Mouse (Mus musculus) midbrain, embryonic 10.5 days (tissue): ENCODE data around the gene Sp1. TPM values are rescaled to one million over a fixed set of nuclear protein-coding genes. Genes with fewer than 3 reads are reported as not detected.
A peak's percentile ranks its signal among the peaks of the same experiment; 100 is the strongest.

Experiments used
- DNase-seq: peaks from one replicate; pipeline ENCODE4 v3.0.0-alpha.2; 2017; ENCODE audit warnings: low spot score
- H3K27ac ChIP-seq: fragments of 300-500 bp; sonication (generic); replicated peaks from 2 replicates; pipeline ENCODE4 v1.5.1; 2016; ENCODE audit warnings: mild to moderate bottlenecking
- H3K27me3 ChIP-seq: fragments of 300-500 bp; sonication (generic); 2 replicates; pipeline ENCODE4 v1.6.1; 2016; ENCODE audit warnings: low read depth, mild to moderate bottlenecking; ENCODE audit not compliant: poor library complexity, severe bottlenecking
- H3K36me3 ChIP-seq: fragments of 300-500 bp; sonication (generic); 2 replicates; pipeline ENCODE4 v1.6.1; 2016; ENCODE audit warnings: mild to moderate bottlenecking, moderate library complexity
- H3K4me1 ChIP-seq: fragments of 300-500 bp; sonication (generic); 2 replicates; pipeline ENCODE4 v1.6.1; 2016
- H3K4me3 ChIP-seq: fragments of 300-500 bp; sonication (generic); 2 replicates; pipeline ENCODE4 v1.5.1; 2016; ENCODE audit warnings: mild to moderate bottlenecking, moderate library complexity
- H3K9me3 ChIP-seq: fragments of 300-500 bp; sonication (generic); replicated peaks from 2 replicates; pipeline ENCODE4 v1.6.1; 2016; ENCODE audit warnings: mild to moderate bottlenecking
- WGBS: fragments of 180-500 bp; shearing (Covaris S2); methylation state at CpG from one replicate; pipeline ENCODE4 v1.1.7; 2016; 5-methylcytosine and 5-hydroxymethylcytosine counted together
- polyA plus RNA-seq: library from polyadenylated mRNA; unstranded; fragments of >200 nt; fragmentation: Nextera tagmentation; extraction: Ambion mirVana; gene quantifications from 2 replicates; pipeline ENCODE4 v1.2.1, GENCODE M21; 2016

The Sp1 gene
- polyA plus RNA-seq, 1 experiment from 2014 or later, result 7.9 TPM

DNA sequence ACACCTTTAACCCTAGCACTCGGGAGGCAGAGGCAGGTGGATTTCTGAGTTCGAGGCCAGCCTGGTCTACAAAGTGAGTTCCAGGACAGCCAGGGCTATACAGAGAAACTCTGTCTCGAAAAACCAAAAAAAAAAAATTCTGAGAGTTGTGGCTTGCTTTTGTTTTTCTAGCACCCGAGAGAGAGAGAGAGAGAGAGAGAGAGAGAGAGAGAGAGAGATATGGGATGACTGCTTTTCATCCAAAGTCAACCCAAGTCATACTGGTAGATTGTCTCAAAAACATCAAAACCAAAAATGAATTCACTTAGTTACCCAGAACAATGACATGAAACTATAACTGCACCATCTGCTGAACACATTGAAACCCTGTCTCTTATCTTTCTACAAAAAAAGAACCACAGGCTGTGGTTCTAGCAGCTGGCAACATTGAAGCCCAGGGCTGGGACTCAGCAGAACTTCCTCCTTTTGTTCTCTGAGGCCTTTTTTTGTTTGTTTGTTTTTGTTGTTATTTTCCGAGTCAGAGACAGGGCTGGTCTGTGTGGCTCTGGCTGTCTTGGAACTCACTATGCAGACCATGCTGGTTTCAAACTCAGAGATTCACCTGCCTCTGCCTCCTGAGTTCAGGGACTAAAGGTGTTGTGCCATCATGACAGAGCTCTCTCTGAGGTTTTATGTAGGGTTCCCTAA is 52.2 kb downstream of the Sp1 start:
- Histone ChIP-seq H3K4me1 (peaks cover 27% of the 10 kb centered on the region), H3K27me3 (no peaks in the 10 kb centered on the region), H3K27ac (0 out of 2 replicates have a peak overlapping the region, but pooled peaks have one; percentile 66), H3K9me3 (no peaks in the 10 kb centered on the region), H3K36me3 (peaks cover 9% of the 10 kb centered on the region; the same call in 1 of the 2 replicates), H3K4me3 (peak overlapping the region; percentile 57)
- DNase-seq, result no peak
- WGBS, result 80% methylated on average over 5 of the region's 5 CpGs

DNA sequence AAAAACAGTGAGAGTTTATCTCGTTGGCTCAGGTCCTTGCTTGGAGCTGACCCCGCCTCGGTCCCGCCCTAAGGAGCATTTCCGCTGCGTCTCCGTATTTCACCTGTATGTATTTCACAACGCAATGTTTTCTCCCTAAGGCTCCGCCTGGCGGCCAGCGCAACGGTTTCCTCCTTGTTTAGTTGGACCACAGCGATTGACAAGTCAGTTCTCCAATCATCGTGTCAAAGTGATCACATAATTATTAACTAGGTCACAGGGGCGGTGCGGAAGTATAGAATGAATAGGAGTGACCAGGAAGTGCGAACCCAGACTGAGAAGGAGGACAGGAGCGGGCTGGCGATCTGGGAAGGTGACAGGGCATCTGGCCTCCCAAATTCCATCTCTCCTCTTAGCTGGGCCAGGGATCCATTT is 53.0 kb downstream of the Sp1 start, which contains the start of gene Prr13:
Gene Prr13 (plus strand): TSS at position 125 of the 414 bp plus-strand sequence.
- Histone ChIP-seq H3K4me1 (peaks cover 27% of the 10 kb centered on the region), H3K9me3 (no peaks in the 10 kb centered on the region), H3K27me3 (no peaks in the 10 kb centered on the region), H3K27ac (peak within 1 kb of the TSS; percentile 66; the same call in 1 of the 2 replicates), H3K36me3 (peaks cover 16% of the 10 kb centered on the region), H3K4me3 (peak within 1 kb of the TSS; percentile 57)
- peak; percentile 84 for DNase-seq
- WGBS, result under 1% methylated on average over 19 of the region's 19 CpGs

- no peak for DNase-seq
- H3K4me3 ChIP-seq, result peak overlapping the region; percentile 57
- peak overlapping the region; percentile 66; the same call in 1 of the 2 replicates for H3K27ac ChIP-seq
- peaks cover 16% of the 10 kb centered on the region for H3K36me3 ChIP-seq
- H3K27me3 ChIP-seq, result no peaks in the 10 kb centered on the region
- H3K9me3 ChIP-seq, result no peaks in the 10 kb centered on the region
- 37% methylated on average over 6 of the region's 6 CpGs for WGBS
- peaks cover 27% of the 10 kb centered on the region for H3K4me1 ChIP-seq
Measured at GRCm38 (mm10) chr15:102459381-102459780, 53.4 kb downstream of the Sp1 start.

DNA sequence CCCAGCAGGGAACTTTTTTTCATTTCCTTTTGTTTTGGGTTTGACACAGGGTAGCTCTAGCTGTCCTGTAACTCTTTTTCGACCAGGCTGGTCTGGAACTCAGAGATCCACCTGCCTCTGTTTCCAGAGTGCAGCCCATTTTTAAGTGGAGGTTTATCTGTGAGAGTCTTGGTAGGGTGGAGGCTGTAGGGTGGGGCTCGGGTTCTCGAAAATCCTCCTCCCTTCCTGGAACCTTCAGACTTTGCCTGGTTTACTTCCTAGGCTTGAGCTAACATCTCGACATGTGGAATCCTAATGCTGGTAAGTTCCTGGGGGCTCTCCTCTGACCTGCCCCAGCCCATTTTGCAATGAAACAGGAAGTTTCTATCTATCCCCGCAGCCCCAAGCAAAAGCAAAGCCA is 53.9 kb downstream of the Sp1 start:
- 69% methylated on average over 5 of the region's 5 CpGs for WGBS
- H3K27ac ChIP-seq, result no peak overlapping the region
- peak overlapping the region; percentile 57 for H3K4me3 ChIP-seq

DNA sequence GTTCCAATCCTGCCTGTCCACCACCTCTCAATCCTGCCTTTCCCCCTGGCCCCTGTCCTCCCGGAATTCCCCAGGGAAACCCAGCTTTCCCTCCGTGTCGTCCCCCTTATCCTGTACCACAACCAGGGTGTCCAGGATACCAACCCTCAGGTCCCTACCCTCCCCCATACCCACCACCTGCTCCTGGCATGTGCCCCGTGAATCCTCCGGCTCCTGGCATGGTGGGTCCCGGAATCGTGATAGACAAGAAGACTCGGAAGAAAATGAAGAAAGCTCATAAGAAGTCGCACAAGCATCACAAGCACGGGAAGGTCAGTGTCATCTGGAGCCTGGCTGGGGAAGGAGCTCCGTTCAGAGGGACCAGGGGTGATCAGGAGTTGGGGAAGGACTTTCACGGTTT is 54.5 kb downstream of the Sp1 start:
- peaks cover 27% of the 10 kb centered on the region for H3K4me1 ChIP-seq
- no peaks in the 10 kb centered on the region for H3K27me3 ChIP-seq
- H3K36me3 ChIP-seq, result peaks cover 16% of the 10 kb centered on the region
- no peaks in the 10 kb centered on the region for H3K9me3 ChIP-seq
- H3K4me3 ChIP-seq, result peak overlapping the region; percentile 57; the same call in 1 of the 2 replicates
- 86% methylated on average over 12 of the region's 12 CpGs for WGBS
- H3K27ac ChIP-seq, result no peak overlapping the region
- DNase-seq, result no peak

More for the DNA sequence above, 53.9 kb downstream of the Sp1 start:
- Histone ChIP-seq H3K36me3 (peaks cover 16% of the 10 kb centered on the region), H3K27me3 (no peaks in the 10 kb centered on the region), H3K9me3 (no peaks in the 10 kb centered on the region), H3K4me1 (peaks cover 27% of the 10 kb centered on the region)
- DNase-seq, result no peak

GRCm38 (mm10) chr15:102460971-102461370 is 55.0 kb downstream of the Sp1 start:
- Histone ChIP-seq H3K27me3 (no peaks in the 10 kb centered on the region), H3K4me1 (peaks cover 27% of the 10 kb centered on the region), H3K9me3 (no peaks in the 10 kb centered on the region), H3K36me3 (peaks cover 16% of the 10 kb centered on the region), H3K27ac (no peak overlapping the region), H3K4me3 (no peak overlapping the region)
- 79% methylated on average over 4 of the region's 4 CpGs for WGBS
- no peak for DNase-seq

DNA sequence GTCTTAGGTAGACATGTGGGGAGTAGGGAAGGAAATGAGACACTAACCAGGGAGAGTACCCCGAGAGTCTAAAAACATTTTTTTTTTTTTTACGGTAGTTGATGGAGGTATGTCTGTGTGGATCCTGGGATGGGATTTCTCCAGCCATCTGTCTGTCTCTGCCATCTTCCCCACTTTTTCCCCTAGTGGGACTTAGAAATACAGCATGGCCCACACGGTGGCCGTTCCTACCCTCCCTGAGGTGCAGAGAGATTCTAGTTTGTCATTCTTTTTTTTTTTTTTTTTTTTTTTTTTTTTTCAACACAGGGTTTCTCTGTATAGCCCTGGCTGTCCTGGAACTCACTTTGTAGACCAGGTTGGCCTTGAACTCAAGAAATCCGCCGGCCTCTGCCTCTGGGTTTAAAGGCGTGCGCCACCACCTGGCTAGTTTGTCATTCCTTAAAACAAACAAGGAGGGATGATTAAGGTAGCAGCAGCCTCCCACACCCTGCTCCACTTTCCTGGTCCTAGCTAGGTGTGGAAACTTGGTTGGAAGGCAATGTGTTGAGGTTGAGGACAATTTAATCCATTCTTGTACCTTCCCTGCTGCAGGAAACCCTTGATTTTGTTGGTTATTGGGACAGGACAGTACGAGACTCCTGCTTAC is 55.6 kb downstream of the Sp1 start:
- H3K27ac ChIP-seq, result no peak overlapping the region
- no peaks in the 10 kb centered on the region for H3K9me3 ChIP-seq
- H3K27me3 ChIP-seq, result no peaks in the 10 kb centered on the region
- H3K36me3 ChIP-seq, result peaks cover 16% of the 10 kb centered on the region
- peaks cover 27% of the 10 kb centered on the region for H3K4me1 ChIP-seq
- no peak overlapping the region for H3K4me3 ChIP-seq
- no peak for DNase-seq
- WGBS, result 82% methylated on average over 9 of the region's 9 CpGs

GRCm38 (mm10) chr15:102463666-102464065 is 57.7 kb downstream of the Sp1 start:
- H3K27me3 ChIP-seq, result no peaks in the 10 kb centered on the region
- no peak for DNase-seq

GRCm38 (mm10) chr15:102468675-102469370 is 62.9 kb downstream of the Sp1 start:
- WGBS, result 98% methylated on average over 9 of the region's 9 CpGs
- H3K36me3 ChIP-seq, result peaks cover 21% of the 10 kb centered on the region
- no peak for DNase-seq
- no peaks in the 10 kb centered on the region for H3K27me3 ChIP-seq
- peaks cover 20% of the 10 kb centered on the region for H3K4me1 ChIP-seq
- H3K4me3 ChIP-seq, result no peak overlapping the region
- H3K27ac ChIP-seq, result no peak overlapping the region
- no peaks in the 10 kb centered on the region for H3K9me3 ChIP-seq

More at GRCm38 (mm10) chr15:102463666-102464065, 57.7 kb downstream of the Sp1 start:
- Histone ChIP-seq H3K9me3 (no peaks in the 10 kb centered on the region), H3K36me3 (peaks cover 19% of the 10 kb centered on the region), H3K27ac (no peak overlapping the region), H3K4me3 (no peak overlapping the region), H3K4me1 (peaks cover 22% of the 10 kb centered on the region)

DNA sequence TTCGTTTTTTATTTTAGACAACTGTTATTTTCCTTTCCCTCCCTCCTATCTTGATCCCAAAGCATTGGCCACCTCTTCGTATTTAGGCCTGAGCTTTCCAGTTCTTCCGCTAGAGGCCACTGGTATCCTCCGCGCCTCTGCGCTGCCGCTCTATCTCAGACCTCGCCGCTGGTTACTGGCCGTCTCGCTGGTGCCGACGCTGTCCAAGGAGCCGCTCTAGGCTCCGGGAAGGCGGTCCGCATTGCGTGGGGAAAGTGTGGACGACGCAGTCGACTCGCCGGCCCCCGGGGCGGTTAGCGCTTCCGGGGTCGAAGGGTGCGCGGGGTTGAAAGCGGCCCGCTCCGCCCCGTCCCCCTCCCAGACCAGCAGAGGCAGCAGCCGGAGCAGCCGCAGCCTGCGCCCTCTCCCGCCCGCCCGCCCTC is 64.3 kb downstream of the Sp1 start, which contains the start of gene Pcbp2:
Gene Pcbp2 (plus strand): TSS at position 357 of the 422 bp plus-strand sequence.
- WGBS, result under 1% methylated on average over 30 of the region's 40 CpGs
- DNase-seq, result peak; percentile 97
- H3K9me3 ChIP-seq, result no peaks in the 10 kb centered on the region

DNA sequence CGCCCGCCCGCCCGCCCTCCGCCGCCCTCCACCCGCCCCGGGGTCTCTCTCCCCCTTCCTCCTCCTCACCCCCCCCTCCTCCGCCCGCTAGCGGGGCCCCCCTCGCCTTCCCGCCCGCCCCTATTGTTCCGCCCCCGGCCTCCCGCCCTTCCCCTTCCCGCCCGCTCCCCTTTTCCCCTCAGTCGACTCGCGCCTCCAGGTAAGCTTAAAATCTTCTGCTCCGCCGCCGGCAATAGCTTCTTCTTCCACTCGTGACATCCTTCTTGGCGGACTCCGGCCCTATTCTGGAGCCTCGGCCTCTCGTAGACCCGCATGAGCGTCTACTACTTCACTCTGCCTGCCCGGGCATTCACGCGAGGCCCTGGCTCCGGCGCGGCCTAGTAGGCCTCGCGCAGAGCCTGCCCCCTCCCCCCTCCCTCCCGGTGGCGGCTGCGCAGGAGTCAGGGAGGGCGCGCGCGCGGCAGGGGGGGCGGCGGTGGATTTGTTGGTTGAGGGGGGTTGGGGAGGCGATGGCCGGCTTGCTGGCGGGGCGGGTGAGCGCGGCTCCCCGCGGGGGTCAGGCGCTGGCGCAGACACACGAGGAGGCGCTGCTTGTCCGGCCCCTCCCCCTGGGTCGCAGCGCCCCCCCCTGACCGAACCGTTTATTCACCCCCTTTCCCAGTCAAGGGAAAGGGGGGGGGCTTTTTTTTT is 64.8 kb downstream of the Sp1 start:
- peaks cover 20% of the 10 kb centered on the region for H3K4me1 ChIP-seq
- peak overlapping the region; percentile 99 for H3K27ac ChIP-seq
- peaks cover 39% of the 10 kb centered on the region for H3K36me3 ChIP-seq
- peak overlapping the region; percentile 86 for H3K4me3 ChIP-seq
- under 1% methylated on average over 48 of the region's 67 CpGs for WGBS
- DNase-seq, result peak; percentile 88
- H3K27me3 ChIP-seq, result no peaks in the 10 kb centered on the region
- H3K9me3 ChIP-seq, result no peaks in the 10 kb centered on the region

More for the DNA sequence above, 64.3 kb downstream of the Sp1 start, which contains the start of gene Pcbp2:
- peak within 1 kb of the TSS; percentile 99 for H3K27ac ChIP-seq
- peaks cover 20% of the 10 kb centered on the region for H3K4me1 ChIP-seq
- peaks cover 34% of the 10 kb centered on the region for H3K36me3 ChIP-seq
- H3K27me3 ChIP-seq, result no peaks in the 10 kb centered on the region
- H3K4me3 ChIP-seq, result peak within 1 kb of the TSS; percentile 86

DNA sequence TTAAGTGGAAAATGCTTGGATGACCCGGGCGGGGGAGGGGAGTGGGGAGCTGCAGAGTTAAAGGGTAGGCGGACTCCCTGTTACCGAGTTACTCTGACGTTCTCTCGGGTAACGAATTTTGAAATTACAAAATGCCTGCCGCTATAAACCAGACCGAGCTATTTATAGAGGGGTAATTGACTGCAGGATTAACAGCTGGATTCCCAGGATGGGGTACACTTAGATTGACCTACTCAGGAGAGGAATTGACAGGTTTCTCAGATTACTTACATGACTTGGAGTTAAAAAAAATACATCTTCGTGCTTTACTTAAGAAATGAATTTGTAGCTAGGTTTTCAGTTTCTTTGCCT is 65.3 kb downstream of the Sp1 start:
- no peaks in the 10 kb centered on the region for H3K27me3 ChIP-seq
- H3K9me3 ChIP-seq, result no peaks in the 10 kb centered on the region
- H3K36me3 ChIP-seq, result peaks cover 44% of the 10 kb centered on the region
- no peak for DNase-seq
- H3K27ac ChIP-seq, result peak overlapping the region; percentile 99
- H3K4me3 ChIP-seq, result peak overlapping the region; percentile 86
- WGBS, result under 1% methylated on average over 10 of the region's 10 CpGs
- H3K4me1 ChIP-seq, result peaks cover 20% of the 10 kb centered on the region
